Mouse (Mus musculus) C2C12 (cell line): ENCODE results near the gene Map2k6.

Experiments
- MYOD1 ChIP-seq: IDR thresholded peaks from one replicate; pipeline ENCODE4 v1.6.1; 2011; ENCODE audit warnings: low read depth; ENCODE audit not compliant: control insufficient read depth, insufficient read length
- USF1 ChIP-seq: IDR thresholded peaks from one replicate; pipeline ENCODE4 v1.6.1; 2011; ENCODE audit warnings: low read depth, mild to moderate bottlenecking, control low read depth, moderate library complexity

DNA sequence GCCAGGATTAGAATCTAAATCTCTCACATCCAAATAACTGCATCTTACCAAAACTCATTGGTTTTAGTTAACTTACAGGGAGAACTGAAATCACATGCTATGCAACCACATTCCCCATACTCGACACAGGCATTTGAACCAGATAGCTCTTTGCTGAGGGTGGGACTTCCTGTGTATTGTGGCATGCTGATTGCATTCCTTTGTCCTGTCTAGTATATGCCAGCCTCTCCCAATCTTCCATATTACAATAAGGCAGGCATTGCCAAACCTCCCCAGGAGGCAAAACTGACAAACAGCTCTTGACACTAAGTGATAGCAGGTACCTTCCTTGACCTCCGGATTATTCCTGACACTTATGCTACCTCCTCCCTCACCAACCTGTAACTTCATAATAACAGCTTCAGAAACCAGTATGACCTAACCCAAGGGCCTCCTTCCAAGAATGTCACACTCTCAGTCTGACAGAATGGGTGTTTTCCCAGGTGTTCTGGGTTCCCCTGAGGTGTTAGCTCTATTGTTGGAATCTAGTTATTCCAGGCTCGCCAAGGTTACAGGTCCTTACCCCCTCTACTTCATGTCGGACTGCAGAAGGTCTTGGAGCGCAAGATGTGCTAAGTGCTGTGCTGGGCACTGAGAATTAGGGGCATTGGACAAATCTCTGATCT, 4.0 kb upstream of the Map2k6 start:
- TF ChIP-seq MYOD1 (no peak), USF1 (no peak)
